Mouse (Mus musculus) kidney, adult 9 months (tissue): ENCODE data around the gene Hyal2.

Source experiments
- DNase-seq: peaks from one replicate; pipeline ENCODE4 v3.0.0; 2022

The Hyal2 gene

GRCm38 (mm10) chr9:107567702-107568319 lies at the start of gene Hyal2:
TSS of gene Hyal2 (plus strand) at chr9:107567945.
- peak; percentile 93 for DNase-seq

- DNase-seq: no peak
Observed at GRCm38 (mm10) chr9:107520331-107520730, 47.4 kb upstream of the Hyal2 start.

- DNase-seq: no peak
Observed at GRCm38 (mm10) chr9:107521190-107521589, 46.6 kb upstream of the Hyal2 start.

GRCm38 (mm10) chr9:107521711-107522399 lies 45.9 kb upstream of the Hyal2 start:
- DNase-seq: no peak

GRCm38 (mm10) chr9:107522400-107522711 lies 45.4 kb upstream of the Hyal2 start:
- no peak for DNase-seq

GRCm38 (mm10) chr9:107526198-107527026 lies 41.3 kb upstream of the Hyal2 start:
- peak; percentile 80 for DNase-seq

- DNase-seq: peak; percentile 98
Observed at GRCm38 (mm10) chr9:107533791-107534407, 33.8 kb upstream of the Hyal2 start, which contains the start of gene Tmem115. TSS of gene Tmem115 (plus strand) at chr9:107533945.

GRCm38 (mm10) chr9:107534408-107535202 lies 33.1 kb upstream of the Hyal2 start:
- no peak for DNase-seq

GRCm38 (mm10) chr9:107538231-107538630 lies 29.5 kb upstream of the Hyal2 start:
- DNase-seq: no peak

- no peak for DNase-seq
Observed at GRCm38 (mm10) chr9:107538711-107539110, 29.0 kb upstream of the Hyal2 start.

GRCm38 (mm10) chr9:107539940-107540339 lies 27.8 kb upstream of the Hyal2 start:
- no peak for DNase-seq

- peak; percentile 59 for DNase-seq
Observed at GRCm38 (mm10) chr9:107540420-107540819, 27.3 kb upstream of the Hyal2 start.

GRCm38 (mm10) chr9:107541005-107541404 lies 26.7 kb upstream of the Hyal2 start:
- DNase-seq: peak; percentile 20

GRCm38 (mm10) chr9:107541474-107542351 lies 26.0 kb upstream of the Hyal2 start, which contains the start of the genes Cyb561d2 and Nprl2:
TSS of gene Cyb561d2 (minus strand) at chr9:107542193.
TSS of gene Nprl2 (plus strand) at chr9:107542226.
- DNase-seq: peak; percentile 97

- no peak for DNase-seq
Observed at GRCm38 (mm10) chr9:107542352-107542686, 25.4 kb upstream of the Hyal2 start.

GRCm38 (mm10) chr9:107542721-107543120 lies 25.0 kb upstream of the Hyal2 start:
- peak; percentile 34 for DNase-seq

- no peak for DNase-seq
Observed at GRCm38 (mm10) chr9:107543299-107543698, 24.4 kb upstream of the Hyal2 start.

- DNase-seq: peak; percentile 32
Observed at GRCm38 (mm10) chr9:107544196-107544700, 23.5 kb upstream of the Hyal2 start.

GRCm38 (mm10) chr9:107544729-107545128 lies 23.0 kb upstream of the Hyal2 start:
- peak; percentile 29 for DNase-seq

GRCm38 (mm10) chr9:107545199-107545598 lies 22.5 kb upstream of the Hyal2 start:
- no peak for DNase-seq

GRCm38 (mm10) chr9:107545602-107546001 lies 22.1 kb upstream of the Hyal2 start:
- peak; percentile 86 for DNase-seq
